Mouse (Mus musculus): ENCODE results near the gene Olfr1465. TPM values are rescaled to one million over a fixed set of nuclear protein-coding genes. Genes with fewer than 3 reads are reported as not detected.

Gene Olfr1465
- not detected in 2 replicates for polyA plus RNA-seq (2016; fragmentation: Nextera tagmentation; extraction: Ambion mirVana)

DNA sequence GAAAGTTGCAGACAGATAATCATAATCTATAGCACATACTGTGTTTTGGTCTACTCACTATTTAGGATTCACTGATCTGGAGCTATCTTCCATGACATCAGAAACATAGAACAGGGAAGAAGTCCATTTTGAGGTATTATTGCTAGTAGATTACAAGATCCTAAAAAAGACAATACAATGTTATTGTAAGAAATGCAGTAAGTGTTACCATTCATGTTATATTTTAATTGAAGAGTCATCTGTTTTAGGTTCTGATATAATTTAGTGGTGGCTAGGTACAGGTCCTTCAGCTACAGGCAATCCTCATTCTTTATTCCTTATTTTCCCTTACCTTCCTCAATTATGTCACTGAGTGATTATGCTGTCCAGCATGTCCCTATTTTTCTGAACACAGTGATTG lies at the start of gene Olfr1465:
TSS of gene Olfr1465 (minus strand) at position 101 of the 400 bp plus-strand sequence.
- peaks cover 8% of the 10 kb centered on the region; the same call in 1 of the 2 replicates for H3K9me3 ChIP-seq (replicated peaks)
- H3K4me2 ChIP-seq: no peak within 1 kb of the TSS
- no peak within 1 kb of the TSS for H3K4me3 ChIP-seq
- H3K36me3 ChIP-seq: no peaks in the 10 kb centered on the region
- ATAC-seq (ENCODE audit: insufficient number of reproducible peaks, low FRiP score): no peak
- H3K27ac ChIP-seq (ENCODE audit: poor library complexity, severe bottlenecking): no peak within 1 kb of the TSS
- H3K9ac ChIP-seq: no peak within 1 kb of the TSS
- no peaks in the 10 kb centered on the region for H3K4me1 ChIP-seq (replicated peaks)
- H3K27me3 ChIP-seq (replicated peaks): no peaks in the 10 kb centered on the region

DNA sequence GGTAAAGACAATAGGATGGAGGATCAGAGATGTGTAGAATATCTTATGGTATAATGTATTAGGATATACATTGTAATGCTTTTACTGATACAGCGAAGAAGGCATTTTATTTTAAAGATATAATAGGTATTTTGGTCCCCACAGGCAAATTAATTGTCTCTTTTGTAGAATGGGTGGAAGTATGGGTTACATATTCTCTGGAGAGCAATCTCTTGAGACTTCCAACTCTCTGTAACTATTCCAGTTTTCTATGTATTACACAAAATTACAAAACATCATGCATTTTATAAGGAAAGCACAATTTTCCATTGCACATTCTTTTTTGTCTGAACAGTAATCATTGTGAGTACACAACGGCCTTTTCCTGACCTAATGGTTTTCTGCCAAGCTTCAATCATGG lies 46.6 kb upstream of the Olfr1465 start, which contains the start of gene Olfr1467:
TSS of gene Olfr1467 (plus strand) at position 301 of the 400 bp plus-strand sequence.
- Histone ChIP-seq H3K27me3 (replicated peaks) (no peaks in the 10 kb centered on the region), H3K9ac (no peak within 1 kb of the TSS), H3K4me1 (replicated peaks) (no peaks in the 10 kb centered on the region), H3K27ac (ENCODE audit: poor library complexity, severe bottlenecking) (no peak within 1 kb of the TSS), H3K36me3 (no peaks in the 10 kb centered on the region), H3K9me3 (replicated peaks) (peaks cover 9% of the 10 kb centered on the region), H3K4me2 (no peak within 1 kb of the TSS), H3K4me3 (no peak within 1 kb of the TSS)
- no peak for ATAC-seq (ENCODE audit: insufficient number of reproducible peaks, low FRiP score)
- 56% methylated on average over 2 of the region's 2 CpGs for WGBS

DNA sequence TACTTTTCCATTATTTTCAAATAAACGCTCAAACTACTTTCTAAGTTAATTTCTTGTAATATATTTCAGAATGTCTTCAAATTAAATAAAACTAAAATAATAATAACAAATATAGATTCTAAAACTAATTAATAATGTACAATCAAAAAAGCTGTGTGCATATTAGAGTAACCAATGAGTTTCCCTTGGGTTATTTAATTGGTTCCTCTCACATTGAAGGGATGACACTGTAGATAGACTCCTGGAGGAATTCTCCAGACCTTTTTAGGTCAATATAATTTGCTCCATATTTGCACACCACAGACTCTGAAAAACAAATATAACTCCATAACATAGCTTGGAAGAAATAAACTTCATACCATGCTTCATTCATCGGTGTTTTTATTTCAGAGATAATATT lies 23.2 kb upstream of the Olfr1465 start, which contains the start of gene Olfr1466:
TSS of gene Olfr1466 (plus strand) at position 301 of the 400 bp plus-strand sequence.
- ATAC-seq (ENCODE audit: insufficient number of reproducible peaks, low FRiP score): no peak
- Histone ChIP-seq H3K27me3 (replicated peaks) (no peaks in the 10 kb centered on the region), H3K9me3 (replicated peaks) (peaks cover 9% of the 10 kb centered on the region), H3K4me2 (no peak within 1 kb of the TSS), H3K36me3 (no peaks in the 10 kb centered on the region), H3K9ac (no peak within 1 kb of the TSS), H3K4me1 (replicated peaks) (no peaks in the 10 kb centered on the region), H3K4me3 (no peak within 1 kb of the TSS), H3K27ac (ENCODE audit: poor library complexity, severe bottlenecking) (no peak within 1 kb of the TSS)
- WGBS: 82% methylated on average over 2 of the region's 2 CpGs

Other genes starting within 250 kb of the Olfr1465 start
- not detected in 2 replicates for gene Olfr1457, start 217.7 kb downstream of the Olfr1465 start, polyA plus RNA-seq (2016; fragmentation: Nextera tagmentation; extraction: Ambion mirVana)
- gene Olfr1458, start 208.8 kb downstream of the Olfr1465 start, polyA plus RNA-seq (2016; fragmentation: Nextera tagmentation; extraction: Ambion mirVana): not detected in 2 replicates
- not detected in 2 replicates for gene Olfr1459, start 166.0 kb downstream of the Olfr1465 start, polyA plus RNA-seq (2016; fragmentation: Nextera tagmentation; extraction: Ambion mirVana)
- gene Olfr1461, start 152.5 kb downstream of the Olfr1465 start, polyA plus RNA-seq (2016; fragmentation: Nextera tagmentation; extraction: Ambion mirVana): not detected in 2 replicates
- not detected in 2 replicates for gene Olfr1462, start 129.8 kb downstream of the Olfr1465 start, polyA plus RNA-seq (2016; fragmentation: Nextera tagmentation; extraction: Ambion mirVana)
- not detected in 2 replicates for gene Olfr1463, start 84.2 kb downstream of the Olfr1465 start, polyA plus RNA-seq (2016; fragmentation: Nextera tagmentation; extraction: Ambion mirVana)
- not detected in 2 replicates for gene Olfr1466, start 23.3 kb upstream of the Olfr1465 start, polyA plus RNA-seq (2016; fragmentation: Nextera tagmentation; extraction: Ambion mirVana)
- not detected in 2 replicates for gene Olfr1467, start 46.7 kb upstream of the Olfr1465 start, polyA plus RNA-seq (2016; fragmentation: Nextera tagmentation; extraction: Ambion mirVana)
- not detected in 2 replicates for gene Olfr1469, start 92.3 kb upstream of the Olfr1465 start, polyA plus RNA-seq (2016; fragmentation: Nextera tagmentation; extraction: Ambion mirVana)
- not detected in 2 replicates for gene Olfr1471, start 127.9 kb upstream of the Olfr1465 start, polyA plus RNA-seq (2016; fragmentation: Nextera tagmentation; extraction: Ambion mirVana)
- not detected in 2 replicates for gene Olfr1472, start 140.5 kb upstream of the Olfr1465 start, polyA plus RNA-seq (2016; fragmentation: Nextera tagmentation; extraction: Ambion mirVana)
- gene Olfr1474, start 154.0 kb upstream of the Olfr1465 start, polyA plus RNA-seq (2016; fragmentation: Nextera tagmentation; extraction: Ambion mirVana): not detected in 2 replicates
- gene Olfr1475, start 164.7 kb upstream of the Olfr1465 start, polyA plus RNA-seq (2016; fragmentation: Nextera tagmentation; extraction: Ambion mirVana): not detected in 2 replicates
- gene Olfr1477, start 185.0 kb upstream of the Olfr1465 start, polyA plus RNA-seq (2016; fragmentation: Nextera tagmentation; extraction: Ambion mirVana): not detected in 2 replicates
- gene Olfr1480, start 212.4 kb upstream of the Olfr1465 start, polyA plus RNA-seq (2016; fragmentation: Nextera tagmentation; extraction: Ambion mirVana): not detected in 2 replicates

All from heart, embryonic 12.5 days (tissue).